Mouse (Mus musculus): ENCODE measurements around the gene Mylip. TPM values are rescaled to one million over a fixed set of nuclear protein-coding genes. Genes with fewer than 3 reads are reported as not detected.

The Mylip gene
- polyA plus RNA-seq, 1 experiment from 2014 or later = 6.4 TPM

GRCm38 (mm10) chr13:45385521-45385920, 4.0 kb upstream of the Mylip start:
- Histone ChIP-seq H3K4me3 (ENCODE audit: control insufficient read depth in 1 of 2, insufficient read depth in 1 of 2, low read depth in 1 of 2, low read length in 2 of 2) (no peak overlapping the region), H3K27me3 (ENCODE audit: control insufficient read depth, insufficient read depth, low read length) (no peaks in the 10 kb centered on the region), H3K4me2 (ENCODE audit: low read length) (no peak overlapping the region), H3K9me3 (ENCODE audit: control insufficient read depth, low read length) (no peaks in the 10 kb centered on the region), H3K4me1 (ENCODE audit: control insufficient read depth in 2 of 2, insufficient read depth in 2 of 2, low read length in 2 of 2) (peaks cover 2 to 11% of the 10 kb centered on the region in 2 experiments; a peak in 2 of 4 replicates), H3K36me3 (ENCODE audit: control insufficient read depth, insufficient read depth, low read length) (no peaks in the 10 kb centered on the region), H3K27ac (replicated peaks in 1 of 2; ENCODE audit: control insufficient read depth in 1 of 2, insufficient read depth in 1 of 2, low read depth in 2 of 2, low read length in 2 of 2) (no peak overlapping the region), H3K9ac (ENCODE audit: low read length) (no peak overlapping the region)
- ATAC-seq (ENCODE audit: insufficient number of reproducible peaks, insufficient read depth, low FRiP score, low read depth) = no peak
- 92% methylated on average over 6 of the region's 6 CpGs for WGBS

- no peaks in the 10 kb centered on the region for H3K27me3 ChIP-seq (ENCODE audit: control insufficient read depth, insufficient read depth, low read length)
- no peak overlapping the region for H3K9ac ChIP-seq (ENCODE audit: low read length)
- no peak for ATAC-seq (ENCODE audit: insufficient number of reproducible peaks, insufficient read depth, low FRiP score, low read depth)
- H3K36me3 ChIP-seq (ENCODE audit: control insufficient read depth, insufficient read depth, low read length) = no peaks in the 10 kb centered on the region
- H3K9me3 ChIP-seq (ENCODE audit: control insufficient read depth, low read length) = no peaks in the 10 kb centered on the region
- WGBS = 91% methylated on average over 14 of the region's 14 CpGs
- no peak overlapping the region for H3K4me2 ChIP-seq (ENCODE audit: low read length)
- H3K4me3 ChIP-seq (ENCODE audit: control insufficient read depth in 1 of 2, insufficient read depth in 1 of 2, low read depth in 1 of 2, low read length in 2 of 2) = no peak overlapping the region
- peaks cover 7 to 18% of the 10 kb centered on the region in 2 experiments for H3K4me1 ChIP-seq (ENCODE audit: control insufficient read depth in 2 of 2, insufficient read depth in 2 of 2, low read length in 2 of 2)
- no peak overlapping the region for H3K27ac ChIP-seq (replicated peaks in 1 of 2; ENCODE audit: control insufficient read depth in 1 of 2, insufficient read depth in 1 of 2, low read depth in 2 of 2, low read length in 2 of 2)
Measured at GRCm38 (mm10) chr13:45386253-45386652, 3.3 kb upstream of the Mylip start.

- H3K4me1 ChIP-seq (ENCODE audit: control insufficient read depth in 2 of 2, insufficient read depth in 2 of 2, low read length in 2 of 2) = peaks cover 10 to 25% of the 10 kb centered on the region in 2 experiments
- H3K9ac ChIP-seq (ENCODE audit: low read length) = no peak overlapping the region
- no peak overlapping the region for H3K4me3 ChIP-seq (ENCODE audit: control insufficient read depth in 1 of 2, insufficient read depth in 1 of 2, low read depth in 1 of 2, low read length in 2 of 2)
- H3K27me3 ChIP-seq (ENCODE audit: control insufficient read depth, insufficient read depth, low read length) = no peaks in the 10 kb centered on the region
- no peak overlapping the region for H3K4me2 ChIP-seq (ENCODE audit: low read length)
- ATAC-seq (ENCODE audit: insufficient number of reproducible peaks, insufficient read depth, low FRiP score, low read depth) = no peak
- no peaks in the 10 kb centered on the region for H3K9me3 ChIP-seq (ENCODE audit: control insufficient read depth, low read length)
- H3K27ac ChIP-seq (replicated peaks in 1 of 2; ENCODE audit: control insufficient read depth in 1 of 2, insufficient read depth in 1 of 2, low read depth in 2 of 2, low read length in 2 of 2) = no peak overlapping the region
- H3K36me3 ChIP-seq (ENCODE audit: control insufficient read depth, insufficient read depth, low read length) = no peaks in the 10 kb centered on the region
- WGBS = 98% methylated on average over 4 of the region's 4 CpGs
Measured at GRCm38 (mm10) chr13:45387231-45387630, 2.3 kb upstream of the Mylip start.

GRCm38 (mm10) chr13:45388254-45388805, 1.2 kb upstream of the Mylip start:
- Histone ChIP-seq H3K36me3 (ENCODE audit: control insufficient read depth, insufficient read depth, low read length) (peaks cover 5% of the 10 kb centered on the region; the same call in 1 of the 2 replicates), H3K27me3 (ENCODE audit: control insufficient read depth, insufficient read depth, low read length) (no peaks in the 10 kb centered on the region), H3K9ac (ENCODE audit: low read length) (no peak overlapping the region), H3K27ac (replicated peaks in 1 of 2; ENCODE audit: control insufficient read depth in 1 of 2, insufficient read depth in 1 of 2, low read depth in 2 of 2, low read length in 2 of 2) (no peak overlapping the region), H3K9me3 (ENCODE audit: control insufficient read depth, low read length) (no peaks in the 10 kb centered on the region), H3K4me3 (ENCODE audit: control insufficient read depth in 1 of 2, insufficient read depth in 1 of 2, low read depth in 1 of 2, low read length in 2 of 2) (no peak overlapping the region), H3K4me2 (ENCODE audit: low read length) (no peak overlapping the region), H3K4me1 (ENCODE audit: control insufficient read depth in 2 of 2, insufficient read depth in 2 of 2, low read length in 2 of 2) (peaks cover 10 to 29% of the 10 kb centered on the region in 2 experiments)
- WGBS = 62% methylated on average over 16 of the region's 16 CpGs
- ATAC-seq (ENCODE audit: insufficient number of reproducible peaks, insufficient read depth, low FRiP score, low read depth) = no peak

- ATAC-seq (ENCODE audit: insufficient number of reproducible peaks, insufficient read depth, low FRiP score, low read depth) = no peak
- H3K36me3 ChIP-seq (ENCODE audit: control insufficient read depth, insufficient read depth, low read length) = peaks cover 5% of the 10 kb centered on the region; the same call in 1 of the 2 replicates
- peak overlapping the region; percentile 14; the same call in 1 of the 2 replicates for H3K9ac ChIP-seq (ENCODE audit: low read length)
- H3K4me1 ChIP-seq (ENCODE audit: control insufficient read depth in 2 of 2, insufficient read depth in 2 of 2, low read length in 2 of 2) = peaks cover 10 to 29% of the 10 kb centered on the region in 2 experiments
- 37% methylated on average over 4 of the region's 4 CpGs for WGBS
- no peaks in the 10 kb centered on the region for H3K27me3 ChIP-seq (ENCODE audit: control insufficient read depth, insufficient read depth, low read length)
- H3K4me2 ChIP-seq (ENCODE audit: low read length) = peak overlapping the region; percentile 99
- no peaks in the 10 kb centered on the region for H3K9me3 ChIP-seq (ENCODE audit: control insufficient read depth, low read length)
- peak overlapping the region in 1 of 2 experiments; percentile 56; a peak in 1 of 4 replicates for H3K27ac ChIP-seq (replicated peaks in 1 of 2; ENCODE audit: control insufficient read depth in 1 of 2, insufficient read depth in 1 of 2, low read depth in 2 of 2, low read length in 2 of 2)
- H3K4me3 ChIP-seq (ENCODE audit: control insufficient read depth in 1 of 2, insufficient read depth in 1 of 2, low read depth in 1 of 2, low read length in 2 of 2) = peak overlapping the region; percentile 43 to 81; a peak in 3 of 4 replicates
Measured at GRCm38 (mm10) chr13:45388889-45389288, 653 bp upstream of the Mylip start.

GRCm38 (mm10) chr13:45390312-45390961, 895 bp downstream of the Mylip start:
- Histone ChIP-seq H3K4me2 (ENCODE audit: low read length) (peak overlapping the region; percentile 99), H3K4me1 (ENCODE audit: control insufficient read depth in 2 of 2, insufficient read depth in 2 of 2, low read length in 2 of 2) (peaks cover 10 to 33% of the 10 kb centered on the region in 2 experiments), H3K9me3 (ENCODE audit: control insufficient read depth, low read length) (no peaks in the 10 kb centered on the region), H3K9ac (ENCODE audit: low read length) (peak overlapping the region; percentile 86), H3K4me3 (ENCODE audit: control insufficient read depth in 1 of 2, insufficient read depth in 1 of 2, low read depth in 1 of 2, low read length in 2 of 2) (peak overlapping the region; percentile 81 to 84), H3K27me3 (ENCODE audit: control insufficient read depth, insufficient read depth, low read length) (no peaks in the 10 kb centered on the region), H3K27ac (replicated peaks in 1 of 2; ENCODE audit: control insufficient read depth in 1 of 2, insufficient read depth in 1 of 2, low read depth in 2 of 2, low read length in 2 of 2) (peak overlapping the region; percentile 62 to 77), H3K36me3 (ENCODE audit: control insufficient read depth, insufficient read depth, low read length) (peaks cover 5% of the 10 kb centered on the region; the same call in 1 of the 2 replicates)
- no peak for ATAC-seq (ENCODE audit: insufficient number of reproducible peaks, insufficient read depth, low FRiP score, low read depth)
- 1% methylated on average over 25 of the region's 25 CpGs for WGBS

- H3K4me1 ChIP-seq (ENCODE audit: control insufficient read depth in 2 of 2, insufficient read depth in 2 of 2, low read length in 2 of 2) = peaks cover 10 to 33% of the 10 kb centered on the region in 2 experiments
- 36% methylated on average over 19 of the region's 19 CpGs for WGBS
- H3K27ac ChIP-seq (replicated peaks in 1 of 2; ENCODE audit: control insufficient read depth in 1 of 2, insufficient read depth in 1 of 2, low read depth in 2 of 2, low read length in 2 of 2) = peak overlapping the region; percentile 62 to 77
- H3K36me3 ChIP-seq (ENCODE audit: control insufficient read depth, insufficient read depth, low read length) = peaks cover 9% of the 10 kb centered on the region; the same call in 1 of the 2 replicates
- no peak; the same call in 1 of the 2 replicates for ATAC-seq (ENCODE audit: insufficient number of reproducible peaks, insufficient read depth, low FRiP score, low read depth)
- H3K9ac ChIP-seq (ENCODE audit: low read length) = peak overlapping the region; percentile 86
- peak overlapping the region; percentile 99 for H3K4me2 ChIP-seq (ENCODE audit: low read length)
- H3K4me3 ChIP-seq (ENCODE audit: control insufficient read depth in 1 of 2, insufficient read depth in 1 of 2, low read depth in 1 of 2, low read length in 2 of 2) = peak overlapping the region; percentile 81 to 84
- H3K27me3 ChIP-seq (ENCODE audit: control insufficient read depth, insufficient read depth, low read length) = no peaks in the 10 kb centered on the region
- no peaks in the 10 kb centered on the region for H3K9me3 ChIP-seq (ENCODE audit: control insufficient read depth, low read length)
Measured at GRCm38 (mm10) chr13:45390962-45391853, 1.7 kb downstream of the Mylip start.
